Mouse (Mus musculus) liver, postnatal 0 days (tissue): ENCODE measurements around the gene Atad3a.

ENCODE experiments used
- CTCF ChIP-seq: sonication (generic); IDR thresholded peaks from 2 replicates; pipeline ENCODE4 v1.5.1; 2016; ENCODE audit warnings: antibody characterized with exemption, low read depth
- EP300 ChIP-seq: IDR thresholded peaks from 2 replicates; pipeline ENCODE4 v1.6.1; 2016; ENCODE audit warnings: antibody characterized with exemption, low read depth, mild to moderate bottlenecking

GRCm38 (mm10) chr4:155710521-155711252 is 50.2 kb downstream of the Atad3a start:
- no peak for TF ChIP-seq EP300
- no peak for TF ChIP-seq CTCF
